Mouse (Mus musculus) 3T3-L1 (cell line): ENCODE data around the gene Sik3.

Source experiments
- DNase-seq: peaks from one replicate; pipeline ENCODE4 v3.0.0-alpha.2; 2015; ENCODE audit warnings: low read depth, low spot score

Gene Sik3

GRCm38 (mm10) chr9:46188370-46188769 lies 175.8 kb downstream of the Sik3 start:
- DNase-seq = peak; percentile 91

GRCm38 (mm10) chr9:46188956-46189355 lies 176.3 kb downstream of the Sik3 start:
- no peak for DNase-seq

GRCm38 (mm10) chr9:46189381-46189780 lies 176.8 kb downstream of the Sik3 start:
- DNase-seq = no peak

- DNase-seq = no peak
These were observed 178.6 kb downstream of the Sik3 start for GRCm38 (mm10) chr9:46191234-46191633.

GRCm38 (mm10) chr9:46191644-46192043 lies 179.0 kb downstream of the Sik3 start:
- DNase-seq = peak; percentile 77

- DNase-seq = no peak
These were observed 180.0 kb downstream of the Sik3 start for GRCm38 (mm10) chr9:46192642-46193041.

- DNase-seq = no peak
These were observed 182.2 kb downstream of the Sik3 start for GRCm38 (mm10) chr9:46194809-46195208.

- DNase-seq = no peak
These were observed 184.1 kb downstream of the Sik3 start for GRCm38 (mm10) chr9:46196699-46197169.

- no peak for DNase-seq
These were observed 185.8 kb downstream of the Sik3 start for GRCm38 (mm10) chr9:46198461-46198860.

GRCm38 (mm10) chr9:46198936-46199335 lies 186.3 kb downstream of the Sik3 start:
- no peak for DNase-seq

- no peak for DNase-seq
These were observed 187.0 kb downstream of the Sik3 start for GRCm38 (mm10) chr9:46199609-46200008.

- DNase-seq = peak; percentile 32
These were observed 194.3 kb downstream of the Sik3 start for GRCm38 (mm10) chr9:46206834-46207500.

- DNase-seq = no peak
These were observed 194.9 kb downstream of the Sik3 start for GRCm38 (mm10) chr9:46207501-46207869.

GRCm38 (mm10) chr9:46208401-46208974 lies 195.9 kb downstream of the Sik3 start:
- no peak for DNase-seq

- DNase-seq = no peak
These were observed 197.9 kb downstream of the Sik3 start for GRCm38 (mm10) chr9:46210473-46210872.

GRCm38 (mm10) chr9:46214276-46214675 lies 201.7 kb downstream of the Sik3 start:
- DNase-seq = no peak

- DNase-seq = no peak
These were observed 202.3 kb downstream of the Sik3 start for GRCm38 (mm10) chr9:46214946-46215337.

- peak; percentile 46 for DNase-seq
These were observed 203.0 kb downstream of the Sik3 start for GRCm38 (mm10) chr9:46215338-46216322.

- no peak for DNase-seq
These were observed 204.3 kb downstream of the Sik3 start for GRCm38 (mm10) chr9:46216744-46217470.

- no peak for DNase-seq
These were observed 205.6 kb downstream of the Sik3 start for GRCm38 (mm10) chr9:46218176-46218575.

- DNase-seq = no peak
These were observed 210.5 kb downstream of the Sik3 start for GRCm38 (mm10) chr9:46223090-46223489.

- no peak for DNase-seq
These were observed 211.5 kb downstream of the Sik3 start for GRCm38 (mm10) chr9:46224101-46224500.
